Mouse (Mus musculus) lung, postnatal 10 days (tissue): ENCODE results near the gene Gm9048.
"Not testable (repeated sequence)": the region's sequence is repeated elsewhere in the genome, so short reads cannot be mapped to it uniquely, and the experiment has no call there.

Source experiments
- DNase-seq: peaks from one replicate; pipeline ENCODE4 v3.0.0; 2021

Gene Gm9048

DNA sequence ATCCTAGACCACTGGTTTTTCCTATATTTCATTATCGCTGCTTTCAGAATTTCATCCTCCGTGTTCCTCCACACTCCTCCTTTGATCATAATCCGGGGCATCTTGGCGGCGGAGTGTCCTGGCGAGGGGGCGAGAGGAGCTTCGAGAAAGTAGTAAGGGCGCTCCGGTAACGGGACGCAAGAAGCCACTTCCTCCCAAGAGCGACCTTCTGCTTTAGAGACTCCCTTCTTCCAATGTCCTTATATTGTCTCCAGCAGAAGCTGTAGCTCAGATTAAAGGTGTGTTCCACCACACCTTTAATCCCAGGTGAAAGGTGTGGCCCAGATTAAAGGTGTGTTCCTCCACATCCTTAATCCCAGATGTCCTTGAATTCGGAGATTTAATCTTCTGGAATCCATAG lies at the start of gene Gm9048:
Gm9048 (minus strand) TSS at position 101 of the 400 bp plus-strand sequence.
- DNase-seq, result not testable (repeated sequence)

DNA sequence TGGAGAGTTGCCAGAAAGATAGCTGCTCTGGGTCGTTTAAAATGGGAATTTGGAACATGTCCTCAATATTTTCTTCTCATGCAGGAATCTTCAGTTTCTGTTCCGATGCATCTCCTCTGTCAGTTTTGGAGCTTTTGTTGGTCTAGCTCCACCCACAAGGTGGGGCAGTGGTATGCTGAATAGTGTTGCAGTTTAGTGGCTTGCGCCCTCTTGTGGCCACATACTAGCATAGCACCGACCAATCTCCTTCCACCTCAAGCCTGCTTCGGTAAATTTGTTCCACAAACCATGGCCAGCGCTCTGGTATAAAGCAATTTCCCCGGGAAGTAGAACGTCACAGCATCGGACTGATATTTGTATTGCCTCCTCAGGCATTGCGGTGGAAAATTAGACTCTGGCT lies 22.0 kb upstream of the Gm9048 start:
- DNase-seq, result peak; percentile 90

DNA sequence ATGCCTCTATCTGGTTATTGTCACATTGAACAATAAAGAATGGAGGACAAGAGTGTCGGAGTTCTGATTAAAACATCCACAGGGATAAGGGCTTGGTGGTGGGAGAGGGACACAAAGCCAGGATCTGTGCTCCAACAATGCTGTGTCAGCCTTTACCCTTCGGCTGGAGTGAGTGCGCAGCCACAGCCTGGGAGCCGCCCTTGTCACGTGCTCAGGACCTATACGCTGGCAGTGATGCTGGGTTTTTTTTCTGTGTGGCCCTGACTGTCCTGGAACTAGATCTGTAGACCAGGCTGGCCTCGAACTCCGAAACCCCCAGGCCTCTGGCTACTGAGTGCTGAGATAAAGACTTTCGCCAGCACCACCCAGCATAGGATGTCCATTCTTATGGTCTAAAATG lies 21.0 kb upstream of the Gm9048 start:
- no peak for DNase-seq

DNA sequence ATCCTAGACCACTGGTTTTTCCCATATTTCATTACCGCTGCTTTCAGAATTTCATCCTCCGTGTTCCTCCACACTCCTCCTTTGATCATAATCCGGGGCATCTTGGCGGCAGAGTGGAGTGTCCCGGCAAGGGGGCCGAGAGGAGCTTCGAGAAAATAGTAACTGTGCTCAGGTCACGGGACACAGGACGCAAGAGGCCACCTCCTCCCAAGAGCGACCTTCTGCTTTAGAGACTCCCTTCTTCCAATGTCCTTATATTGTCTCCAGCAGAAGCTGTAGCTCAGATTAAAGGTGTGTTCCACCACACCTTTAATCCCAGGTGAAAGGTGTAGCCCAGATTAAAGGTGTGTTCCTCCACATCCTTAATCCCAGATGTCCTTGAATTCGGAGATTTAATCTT lies 5.5 kb upstream of the Gm9048 start, which contains the start of gene Gm9049:
Gm9049 (minus strand) TSS at position 101 of the 400 bp plus-strand sequence.
- DNase-seq, result not testable (repeated sequence)

DNA sequence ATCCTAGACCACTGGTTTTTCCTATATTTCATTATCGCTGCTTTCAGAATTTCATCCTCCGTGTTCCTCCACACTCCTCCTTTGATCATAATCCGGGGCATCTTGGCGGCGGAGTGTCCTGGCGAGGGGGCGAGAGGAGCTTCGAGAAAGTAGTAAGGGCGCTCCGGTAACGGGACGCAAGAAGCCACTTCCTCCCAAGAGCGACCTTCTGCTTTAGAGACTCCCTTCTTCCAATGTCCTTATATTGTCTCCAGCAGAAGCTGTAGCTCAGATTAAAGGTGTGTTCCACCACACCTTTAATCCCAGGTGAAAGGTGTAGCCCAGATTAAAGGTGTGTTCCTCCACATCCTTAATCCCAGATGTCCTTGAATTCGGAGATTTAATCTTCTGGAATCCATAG lies 5.3 kb downstream of the Gm9048 start, which contains the start of gene Gm9046:
Gm9046 (minus strand) TSS at position 101 of the 400 bp plus-strand sequence.
- DNase-seq, result not testable (repeated sequence)

DNA sequence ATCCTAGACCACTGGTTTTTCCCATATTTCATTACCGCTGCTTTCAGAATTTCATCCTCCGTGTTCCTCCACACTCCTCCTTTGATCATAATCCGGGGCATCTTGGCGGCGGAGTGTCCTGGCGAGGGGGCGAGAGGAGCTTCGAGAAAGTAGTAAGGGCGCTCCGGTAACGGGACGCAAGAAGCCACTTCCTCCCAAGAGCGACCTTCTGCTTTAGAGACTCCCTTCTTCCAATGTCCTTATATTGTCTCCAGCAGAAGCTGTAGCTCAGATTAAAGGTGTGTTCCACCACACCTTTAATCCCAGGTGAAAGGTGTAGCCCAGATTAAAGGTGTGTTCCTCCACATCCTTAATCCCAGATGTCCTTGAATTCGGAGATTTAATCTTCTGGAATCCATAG lies 10.7 kb downstream of the Gm9048 start, which contains the start of gene Gm9045:
Gm9045 (minus strand) TSS at position 101 of the 400 bp plus-strand sequence.
- DNase-seq, result not testable (repeated sequence)

DNA sequence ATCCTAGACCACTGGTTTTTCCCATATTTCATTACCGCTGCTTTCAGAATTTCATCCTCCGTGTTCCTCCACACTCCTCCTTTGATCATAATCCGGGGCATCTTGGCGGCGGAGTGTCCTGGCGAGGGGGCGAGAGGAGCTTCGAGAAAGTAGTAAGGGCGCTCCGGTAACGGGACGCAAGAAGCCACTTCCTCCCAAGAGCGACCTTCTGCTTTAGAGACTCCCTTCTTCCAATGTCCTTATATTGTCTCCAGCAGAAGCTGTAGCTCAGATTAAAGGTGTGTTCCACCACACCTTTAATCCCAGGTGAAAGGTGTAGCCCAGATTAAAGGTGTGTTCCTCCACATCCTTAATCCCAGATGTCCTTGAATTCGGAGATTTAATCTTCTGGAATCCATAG lies 16.2 kb downstream of the Gm9048 start, which contains the start of gene Gm9044:
Gm9044 (minus strand) TSS at position 101 of the 400 bp plus-strand sequence.
- not testable (repeated sequence) for DNase-seq

DNA sequence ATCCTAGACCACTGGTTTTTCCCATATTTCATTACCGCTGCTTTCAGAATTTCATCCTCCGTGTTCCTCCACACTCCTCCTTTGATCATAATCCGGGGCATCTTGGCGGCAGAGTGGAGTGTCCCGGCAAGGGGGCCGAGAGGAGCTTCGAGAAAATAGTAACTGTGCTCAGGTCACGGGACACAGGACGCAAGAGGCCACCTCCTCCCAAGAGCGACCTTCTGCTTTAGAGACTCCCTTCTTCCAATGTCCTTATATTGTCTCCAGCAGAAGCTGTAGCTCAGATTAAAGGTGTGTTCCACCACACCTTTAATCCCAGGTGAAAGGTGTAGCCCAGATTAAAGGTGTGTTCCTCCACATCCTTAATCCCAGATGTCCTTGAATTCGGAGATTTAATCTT lies 21.6 kb downstream of the Gm9048 start, which contains the start of gene Gm9040:
Gm9040 (minus strand) TSS at position 101 of the 400 bp plus-strand sequence.
- DNase-seq, result not testable (repeated sequence)

DNA sequence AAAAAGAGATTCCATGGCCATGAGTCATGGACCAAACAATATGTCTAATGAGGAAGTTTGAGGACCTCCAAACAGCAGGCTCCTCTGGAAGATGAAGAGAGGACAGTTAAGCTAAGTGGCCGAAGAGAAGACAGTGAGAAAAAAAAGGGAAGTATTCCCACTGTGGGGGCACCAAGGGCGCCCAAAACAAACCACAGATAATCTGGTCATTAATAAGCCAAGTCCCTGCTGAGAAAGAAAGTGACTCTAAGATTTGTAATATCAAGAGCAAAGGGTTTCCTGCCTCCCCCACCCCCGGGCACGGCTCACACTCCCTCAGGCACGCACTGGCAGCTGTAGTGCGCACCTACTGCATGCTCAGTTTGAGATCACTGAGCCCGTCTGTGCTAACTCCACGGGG lies 29.5 kb downstream of the Gm9048 start:
- no peak for DNase-seq

DNA sequence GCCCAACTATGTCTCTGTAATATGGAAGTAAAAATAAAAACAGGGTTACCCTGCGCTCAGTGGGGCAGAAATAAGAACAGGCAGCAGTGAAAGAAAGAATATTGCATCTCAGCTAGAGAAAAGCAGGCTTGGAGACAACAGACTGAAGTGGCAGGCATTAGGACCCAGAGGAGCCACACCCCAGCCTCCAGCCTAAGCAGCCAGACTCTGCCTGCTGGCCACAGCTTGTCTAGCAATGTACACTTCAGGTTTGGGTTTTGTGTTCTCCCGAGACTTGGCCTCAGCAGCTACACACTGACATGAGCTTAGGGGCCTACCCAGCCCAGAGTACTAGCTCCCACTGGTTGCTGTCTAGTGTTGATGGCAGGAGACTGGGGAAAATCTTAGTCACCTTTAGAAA lies 46.3 kb downstream of the Gm9048 start:
- DNase-seq, result not testable (repeated sequence)
